Mouse (Mus musculus): ENCODE data around the gene Tada2a. TPM values are rescaled to one million over a fixed set of nuclear protein-coding genes. Genes with fewer than 3 reads are reported as not detected.

The Tada2a gene
- 26.6 TPM for polyA plus RNA-seq (2014; fragmentation: Illumina TruSeq; extraction: RNeasy Lipid Tissue Mini Kit (QIAGEN cat#74804))

GRCm38 (mm10) chr11:84128943-84129798 is at the start of gene Tada2a, which contains the start of gene Acaca:
TSS of gene Tada2a (minus strand) at chr11:84129600.
TSS of gene Acaca (plus strand) at chr11:84129672.

GRCm38 (mm10) chr11:84167046-84167526 is 37.7 kb upstream of the Tada2a start, which contains the start of gene Gm11437:
TSS of gene Gm11437 (minus strand) at chr11:84167476.

GRCm38 (mm10) chr11:84069034-84069370 is 60.4 kb downstream of the Tada2a start, which contains the start of gene Dusp14:
TSS of gene Dusp14 (minus strand) at chr11:84069261.

Other genes starting within 250 kb of the Tada2a start
- gene Ddx52, start 187.5 kb downstream of the Tada2a start, polyA plus RNA-seq (2014; fragmentation: Illumina TruSeq; extraction: RNeasy Lipid Tissue Mini Kit (QIAGEN cat#74804)), result 84.0 TPM
- gene Synrg, start 165.2 kb downstream of the Tada2a start, polyA plus RNA-seq (2014; fragmentation: Illumina TruSeq; extraction: RNeasy Lipid Tissue Mini Kit (QIAGEN cat#74804)), result 28.2 TPM
- gene Dusp14, start 60.3 kb downstream of the Tada2a start, polyA plus RNA-seq (2014; fragmentation: Illumina TruSeq; extraction: RNeasy Lipid Tissue Mini Kit (QIAGEN cat#74804)), result 5.5 TPM
- 46.3 TPM for gene Acaca, start 72 bp upstream of the Tada2a start, polyA plus RNA-seq (2014; fragmentation: Illumina TruSeq; extraction: RNeasy Lipid Tissue Mini Kit (QIAGEN cat#74804))
- gene Gm11437, start 37.9 kb upstream of the Tada2a start, polyA plus RNA-seq (2014; fragmentation: Illumina TruSeq; extraction: RNeasy Lipid Tissue Mini Kit (QIAGEN cat#74804)), result not detected

All from ovary, adult 10 weeks (tissue).